ENCODE assay signal across 9 mouse cellular contexts in genomic region chr2:157078059-157078792, GRCm38 (mm10). TPM values are rescaled to one million over a fixed set of nuclear protein-coding genes. Genes with fewer than 3 reads are reported as not detected.
DNase-seq lines count a peak whose midpoint lies in the region; ATAC-seq and TF ChIP-seq lines count a peak whose summit lies in the region.
"Had no signal": no experiment of that assay in that cellular context is flagged by ENCODE, and none has a peak within 500 bp of the region (broad histone marks: within the 10 kb centered on the region; RNA-seq: fewer than 3 reads in every experiment).

No protein-coding gene starts in this region.

- under 1% methylated on average over 77 of the region's 79 CpGs for WGBS in heart, embryonic 12.5 days
- WGBS in embryonic facial prominence, embryonic 11.5 days: under 1% methylated on average over 61 of the region's 79 CpGs
- under 1% methylated on average over 66 of the region's 79 CpGs for WGBS in hindbrain, embryonic 15.5 days

- ATAC-seq in heart, embryonic 12.5 days (ENCODE audit: insufficient number of reproducible peaks, low FRiP score): peak; percentile 16
- ATAC-seq in Patski: peak; percentile 3
- ATAC-seq in embryonic facial prominence, embryonic 11.5 days (replicated peaks; ENCODE audit: insufficient number of reproducible peaks, low FRiP score, low TSS enrichment, low read depth): peak; percentile 7
- peak; percentile 1; the same call in 1 of the 2 replicates for ATAC-seq in hindbrain, embryonic 15.5 days (ENCODE audit: low FRiP score, low read depth)
- no peak for ATAC-seq in monocyte, adult 5-6 weeks (replicated peaks; ENCODE audit: insufficient number of reproducible peaks, low FRiP score, low TSS enrichment, poor library complexity, severe bottlenecking)

- no peaks in the 10 kb centered on the region for H3K9me3 ChIP-seq in heart, embryonic 12.5 days (replicated peaks)
- no peaks in the 10 kb centered on the region for H3K9me3 ChIP-seq in embryonic facial prominence, embryonic 11.5 days (replicated peaks; ENCODE audit: control insufficient read depth, low read length)
- H3K9me3 ChIP-seq in hindbrain, embryonic 15.5 days: no peaks in the 10 kb centered on the region

- H3K27me3 ChIP-seq in heart, embryonic 12.5 days (replicated peaks): 0 out of 2 replicates have a peak, but pooled peaks cover 4% of the 10 kb centered on the region
- no peaks in the 10 kb centered on the region for H3K27me3 ChIP-seq in Patski
- H3K27me3 ChIP-seq in embryonic facial prominence, embryonic 11.5 days (ENCODE audit: control insufficient read depth, insufficient read depth, low read length): no peaks in the 10 kb centered on the region
- no peaks in the 10 kb centered on the region for H3K27me3 ChIP-seq in hindbrain, embryonic 15.5 days

- intact Hi-C loops in heart, postnatal 25 days (cut with DNase I): loop anchor here (2.0 to 5.0 kb wide), 2 partner anchors 23 to 36 kb away; no protein-coding TSS in a partner anchor

- H3K4me3 ChIP-seq in heart, embryonic 12.5 days: peak overlapping the region; percentile 76
- H3K4me3 ChIP-seq in embryonic facial prominence, embryonic 11.5 days (ENCODE audit: low read depth, low read length): peak overlapping the region; percentile 91
- H3K4me3 ChIP-seq in hindbrain, embryonic 15.5 days: peak overlapping the region; percentile 97

- in situ Hi-C loops in Patski (cut with MboI; ENCODE audit: low pct_unique_long_range_greater_than_20kb): no loop called here

- TF ChIP-seq CTCF in Patski (IDR thresholded peaks at IDR 0.05): no peak

- no peak for DNase-seq in heart, postnatal 25 days (ENCODE audit: low spot score)
- DNase-seq in Patski (ENCODE audit: low read depth, low spot score): no peak
- DNase-seq in embryonic facial prominence, embryonic 11.5 days (ENCODE audit: low spot score): peak; percentile 19
- peak; percentile 13 for DNase-seq in lung, postnatal 36 days
- DNase-seq in urinary bladder, postnatal 36 days (ENCODE audit: low spot score in 2 of 2): no peak

- peak overlapping the region; percentile 92 for H3K4me2 ChIP-seq in heart, embryonic 12.5 days
- peak overlapping the region; percentile 85 for H3K4me2 ChIP-seq in embryonic facial prominence, embryonic 11.5 days (ENCODE audit: low read depth, low read length)
- peak overlapping the region; percentile 87 for H3K4me2 ChIP-seq in hindbrain, embryonic 15.5 days

- peaks cover 56% of the 10 kb centered on the region for H3K4me1 ChIP-seq in heart, embryonic 12.5 days (replicated peaks)
- peaks cover 16% of the 10 kb centered on the region for H3K4me1 ChIP-seq in embryonic facial prominence, embryonic 11.5 days (ENCODE audit: control insufficient read depth, insufficient read depth, low read length)
- H3K4me1 ChIP-seq in hindbrain, embryonic 15.5 days (replicated peaks): peaks cover 57% of the 10 kb centered on the region

- H3K27ac ChIP-seq in heart, embryonic 12.5 days (ENCODE audit: poor library complexity, severe bottlenecking): peak overlapping the region; percentile 91
- peak overlapping the region; percentile 98 for H3K27ac ChIP-seq in embryonic facial prominence, embryonic 11.5 days (replicated peaks; ENCODE audit: low read depth, low read length)
- H3K27ac ChIP-seq in hindbrain, embryonic 15.5 days (replicated peaks): peak overlapping the region; percentile 99

- 0 out of 2 replicates have a peak, but pooled peaks cover under 1% of the 10 kb centered on the region for H3K36me3 ChIP-seq in heart, embryonic 12.5 days
- no peaks in the 10 kb centered on the region for H3K36me3 ChIP-seq in embryonic facial prominence, embryonic 11.5 days (replicated peaks; ENCODE audit: control insufficient read depth, insufficient read depth, low read depth, low read length)
- 0 out of 2 replicates have a peak, but pooled peaks cover 1% of the 10 kb centered on the region for H3K36me3 ChIP-seq in hindbrain, embryonic 15.5 days

- CTCF ChIA-PET in Patski (lab: Charles Lee): interaction anchor here (1.0 kb wide), 1 partner anchor 32 kb away, joined by 3 read pairs; no protein-coding TSS in a partner anchor

- peak overlapping the region; percentile 95 for H3K9ac ChIP-seq in heart, embryonic 12.5 days
- peak overlapping the region; percentile 99 for H3K9ac ChIP-seq in embryonic facial prominence, embryonic 11.5 days (replicated peaks; ENCODE audit: low read length)
- peak overlapping the region; percentile 99 for H3K9ac ChIP-seq in hindbrain, embryonic 15.5 days

- POLR2A ChIA-PET in Patski (lab: Charles Lee): interaction anchor here (0.8 to 2.6 kb wide), 5 partner anchors 13 to 30 kb away, joined by 3 to 6 read pairs (median 4); no protein-coding TSS in a partner anchor

RNA-seq across cellular contexts. Expression of gene Soga1, which starts 0.8 kb away (rescaled TPM):
- polyA plus RNA-seq in heart, embryonic 12.5 days (2016; fragmentation: Nextera tagmentation; extraction: Ambion mirVana): 4.5 and 5.2 TPM in 2 replicates
- total RNA-seq in heart, postnatal 25 days (2021): 10 to 100 TPM; 11.9 to 14.1 TPM
- 35.3 TPM for polyA plus RNA-seq in Patski (2021)
- polyA plus RNA-seq in embryonic facial prominence, embryonic 11.5 days (2014; fragmentation: Nextera tagmentation; extraction: Ambion mirVana): 5.4 and 5.6 TPM in 2 replicates
- polyA plus RNA-seq in hindbrain, embryonic 15.5 days (2015; fragmentation: Nextera tagmentation; extraction: Ambion mirVana): 5.2 and 6.3 TPM in 2 replicates
- total RNA-seq in monocyte, adult 5-6 weeks (2017): 0.76 to 1.5 TPM (median 0.78 TPM) in 3 replicates

RNA-seq across cellular contexts. Expression of gene Tldc2, which starts 8.6 kb away (rescaled TPM):
- polyA plus RNA-seq in heart, embryonic 12.5 days (2016; fragmentation: Nextera tagmentation; extraction: Ambion mirVana): not detected in 2 replicates
- total RNA-seq in heart, postnatal 25 days (2021): not detected
- 0.33 TPM for polyA plus RNA-seq in Patski (2021)
- not detected in 2 replicates for polyA plus RNA-seq in embryonic facial prominence, embryonic 11.5 days (2014; fragmentation: Nextera tagmentation; extraction: Ambion mirVana)
- polyA plus RNA-seq in hindbrain, embryonic 15.5 days (2015; fragmentation: Nextera tagmentation; extraction: Ambion mirVana): not detected in 2 replicates
- not detected in 3 replicates for total RNA-seq in monocyte, adult 5-6 weeks (2017)
- total RNA-seq: layer of hippocampus, postnatal 14 days had no signal

RNA-seq across cellular contexts. Expression of gene Samhd1, which starts 56.8 kb away (rescaled TPM):
- polyA plus RNA-seq in heart, embryonic 12.5 days (2016; fragmentation: Nextera tagmentation; extraction: Ambion mirVana): 17.2 and 18.0 TPM in 2 replicates
- 10 to 100 TPM; 21.6 to 22.4 TPM for total RNA-seq in heart, postnatal 25 days (2021)
- polyA plus RNA-seq in Patski (2021): 64.5 TPM
- 33.3 and 34.0 TPM in 2 replicates for polyA plus RNA-seq in embryonic facial prominence, embryonic 11.5 days (2014; fragmentation: Nextera tagmentation; extraction: Ambion mirVana)
- 9.7 and 12.3 TPM in 2 replicates for polyA plus RNA-seq in hindbrain, embryonic 15.5 days (2015; fragmentation: Nextera tagmentation; extraction: Ambion mirVana)
- 1,089 to 1,183 TPM (median 1,123 TPM) in 3 replicates for total RNA-seq in monocyte, adult 5-6 weeks (2017)

Comparison
In these comparisons a context has a peak if more than half of its experiments do, and no peak if none do; other contexts are left out.
1. DNase-seq: peak in embryonic facial prominence, embryonic 11.5 days (single experiment) and lung, postnatal 36 days (single experiment); none in heart, postnatal 25 days (single experiment), Patski (single experiment) and urinary bladder, postnatal 36 days (0 of 2).
2. Peak in every context shown above with its lines, with median percentiles within 50 percentile points of each other: H3K27ac ChIP-seq, H3K4me2 ChIP-seq, H3K4me3 ChIP-seq and H3K9ac ChIP-seq.